Mouse (Mus musculus) liver, embryonic 18 days (tissue): Measurements from ENCODE around the gene Aagab. TPM values are rescaled to one million over a fixed set of nuclear protein-coding genes. Genes with fewer than 3 reads are reported as not detected.

Experiments
- polyA plus RNA-seq: library from polyadenylated mRNA; depleted of rRNA; stranded (reverse); fragments of >200 nt; gene quantifications from 2 replicates; pipeline ENCODE4 v1.2.3, GENCODE M21; 2012; rRNA removed

Gene Aagab
- 6.3 TPM in 2 replicates for polyA plus RNA-seq

GRCm38 (mm10) chr9:63602043-63602939 is at the start of gene Aagab, which contains the start of gene Iqch:
Aagab (plus strand) TSS chr9:63602660.
Iqch (minus strand) TSS chr9:63602493.

Other genes with a start within 250 kb of the Aagab start
- gene Map2k5, start 224.8 kb upstream of the Aagab start, polyA plus RNA-seq = 6.6 and 6.9 TPM in 2 replicates
- gene 2300009A05Rik, start 203.4 kb upstream of the Aagab start, polyA plus RNA-seq = 14.9 and 18.2 TPM in 2 replicates
- gene Iqch, start 167 bp upstream of the Aagab start, polyA plus RNA-seq = 0.01 and 0.02 TPM in 2 replicates
- 3.0 and 3.5 TPM in 2 replicates for gene Smad3, start 155.3 kb downstream of the Aagab start, polyA plus RNA-seq